Mouse (Mus musculus): Measurements from ENCODE around the gene Capn2. TPM values are rescaled to one million over a fixed set of nuclear protein-coding genes. Genes with fewer than 3 reads are reported as not detected.

Gene Capn2
- total RNA-seq, 2 experiments from 2014 or later: 9.0 to 18.1 TPM

DNA sequence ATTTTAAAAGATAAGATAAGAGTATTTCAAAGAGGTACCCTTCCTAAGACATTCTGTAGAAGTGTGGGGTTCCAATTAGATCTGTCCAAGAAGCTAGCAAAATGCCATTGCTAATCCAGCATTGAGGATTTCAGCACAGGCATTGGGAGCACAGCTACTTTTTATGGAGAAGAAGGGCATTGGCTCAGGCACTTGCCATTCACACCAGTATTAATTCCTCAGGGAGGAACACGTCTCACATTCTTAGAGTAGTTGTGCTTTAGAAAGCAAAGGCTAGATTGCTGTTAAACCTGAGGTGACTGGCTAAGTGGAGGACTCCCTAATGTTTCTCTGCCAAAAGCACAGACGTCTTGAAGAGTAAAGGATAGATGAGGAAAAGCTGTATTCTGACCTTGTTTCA, 91.0 kb downstream of the Capn2 start:
- no peak for ATAC-seq (replicated peaks; ENCODE audit: poor library complexity, severe bottlenecking)

DNA sequence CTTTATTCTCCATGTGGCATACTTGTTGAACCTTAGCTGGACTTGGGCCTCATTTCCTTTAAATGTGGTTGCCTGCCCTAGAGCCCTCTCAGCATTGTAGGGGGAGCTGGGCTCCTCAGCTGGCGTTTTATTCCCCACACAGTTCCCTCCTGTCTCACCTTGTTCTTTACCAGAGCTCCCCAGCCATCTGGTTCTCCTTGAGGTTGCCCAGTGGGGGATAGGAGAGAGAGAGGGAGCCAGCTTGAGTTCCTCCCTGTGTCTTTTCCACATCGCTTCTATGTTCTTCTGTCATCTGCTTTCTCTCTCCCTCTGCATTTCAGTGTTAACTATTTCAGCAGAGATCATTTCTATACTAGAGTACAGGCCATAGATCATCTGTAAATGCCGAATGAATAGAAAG, 92.2 kb downstream of the Capn2 start:
- no peak for ATAC-seq (replicated peaks; ENCODE audit: poor library complexity, severe bottlenecking)

DNA sequence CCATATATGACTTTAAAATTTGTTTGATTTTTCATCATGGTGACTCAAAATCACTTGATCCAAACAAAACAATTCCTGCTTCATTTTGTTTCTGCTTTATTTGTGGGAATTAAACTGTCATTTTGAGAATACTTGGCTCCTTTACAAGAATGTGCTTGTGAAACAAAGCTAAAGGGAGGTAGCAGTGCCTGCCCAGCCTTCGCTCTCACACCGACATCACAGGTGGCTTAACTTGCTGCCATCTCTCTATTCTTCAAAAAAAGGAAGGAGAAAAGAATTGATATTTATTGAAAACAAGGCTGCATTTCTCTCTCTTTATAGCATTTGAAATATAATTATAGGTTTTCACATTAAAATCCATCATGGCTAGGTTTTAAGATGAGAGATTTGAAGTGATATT, 93.1 kb downstream of the Capn2 start:
- no peak for ATAC-seq (replicated peaks; ENCODE audit: poor library complexity, severe bottlenecking)

DNA sequence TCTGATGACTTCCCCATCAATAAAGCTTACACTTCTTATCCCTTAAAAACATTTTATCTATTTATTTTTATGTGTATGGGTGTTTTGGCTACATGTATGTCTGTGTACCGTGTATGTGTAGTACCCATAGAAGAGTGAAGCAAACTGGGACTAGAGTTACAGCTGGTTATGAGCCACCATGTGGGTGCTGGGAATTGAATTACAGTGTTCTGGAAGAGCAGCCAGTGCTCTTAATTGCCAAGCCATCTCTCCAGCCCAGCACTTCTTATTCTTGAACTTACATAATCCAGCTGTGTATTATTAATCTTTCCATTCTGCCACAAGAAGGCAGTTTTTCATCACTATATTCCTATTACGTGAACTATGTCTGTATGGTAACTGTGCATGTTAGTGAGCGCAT, 97.9 kb downstream of the Capn2 start:
- ATAC-seq (replicated peaks; ENCODE audit: poor library complexity, severe bottlenecking): no peak

Other genes with a start within 250 kb of the Capn2 start
- 47.8 and 48.3 TPM in 2 replicates for gene Degs1, start 234.8 kb downstream of the Capn2 start, total RNA-seq (2014; fragmentation: Nextera tagmentation)
- 41.5 and 45.5 TPM in 2 replicates for gene Degs1, start 234.8 kb downstream of the Capn2 start, total RNA-seq (2017)
- gene Fbxo28, start 176.0 kb downstream of the Capn2 start, total RNA-seq (2014; fragmentation: Nextera tagmentation): 12.2 and 14.3 TPM in 2 replicates
- 12.1 and 22.2 TPM in 2 replicates for gene Fbxo28, start 176.0 kb downstream of the Capn2 start, total RNA-seq (2017)
- 7.9 and 15.7 TPM in 2 replicates for gene Trp53bp2, start 108.4 kb downstream of the Capn2 start, total RNA-seq (2014; fragmentation: Nextera tagmentation)
- 7.5 and 9.8 TPM in 2 replicates for gene Trp53bp2, start 108.4 kb downstream of the Capn2 start, total RNA-seq (2017)
- not detected in 2 replicates for gene Capn8, start 47.4 kb upstream of the Capn2 start, total RNA-seq (2014; fragmentation: Nextera tagmentation)
- not detected in 2 replicates for gene Capn8, start 47.4 kb upstream of the Capn2 start, total RNA-seq (2017)
- gene Ccdc185, start 231.6 kb upstream of the Capn2 start, total RNA-seq (2014; fragmentation: Nextera tagmentation): not detected in 2 replicates
- gene Ccdc185, start 231.6 kb upstream of the Capn2 start, total RNA-seq (2017): not detected in 2 replicates
- gene Susd4, start 246.3 kb upstream of the Capn2 start, total RNA-seq (2014; fragmentation: Nextera tagmentation): not detected in 2 replicates
- gene Susd4, start 246.3 kb upstream of the Capn2 start, total RNA-seq (2017): not detected in 2 replicates